Mouse (Mus musculus) lung, adult 2 months (tissue): ENCODE measurements around the gene Esrrg. TPM values are rescaled to one million over a fixed set of nuclear protein-coding genes. Genes with fewer than 3 reads are reported as not detected.

ENCODE experiments used
- DNase-seq: peaks from one replicate; pipeline ENCODE4 v3.0.0; 2022
- H3K4me1 ChIP-seq: fragments of 200-500 bp; 2 replicates; pipeline ENCODE4 v1.6.1; 2011; ENCODE audit warnings: low read length; ENCODE audit not compliant: control insufficient read depth, insufficient read depth
- H3K4me3 ChIP-seq: fragments of 200-500 bp; replicated peaks from 2 replicates; pipeline ENCODE3; 2011; ENCODE audit warnings: low read depth, mild to moderate bottlenecking, control low read depth, low read length; ENCODE audit errors: extremely low read depth
- CTCF ChIP-seq: fragments of 200-500 bp; IDR thresholded peaks from 2 replicates; pipeline ENCODE4 v1.5.1; 2011; ENCODE audit warnings: mild to moderate bottlenecking, low read length, control low read depth; ENCODE audit not compliant: insufficient read depth
- POLR2A ChIP-seq: fragments of 200-500 bp; IDR thresholded peaks from 2 replicates; pipeline ENCODE4 v1.6.1; 2011; ENCODE audit warnings: low read depth, mild to moderate bottlenecking, control low read depth, low read length, borderline replicate concordance; ENCODE audit errors: extremely low read depth
- WGBS: fragments of 180-500 bp; shearing (Covaris S2); methylation state at CpG from one replicate; pipeline ENCODE4 v1.1.7; 2018; 5-methylcytosine and 5-hydroxymethylcytosine counted together
- polyA plus RNA-seq: library from polyadenylated mRNA; depleted of rRNA; stranded (reverse); fragments of >200 nt; gene quantifications from 2 replicates; pipeline ENCODE4 v1.2.3, GENCODE M21; 2012

Gene Esrrg
- polyA plus RNA-seq, 1 experiment: 1.3 TPM

- H3K4me3 ChIP-seq: no peak overlapping the region
- WGBS: 42% methylated on average over 4 of the region's 4 CpGs
- H3K4me1 ChIP-seq: no peaks in the 10 kb centered on the region
- no peak for DNase-seq
- no peak for TF ChIP-seq CTCF
- no peak for TF ChIP-seq POLR2A
These were observed 296.1 kb downstream of the Esrrg start for GRCm38 (mm10) chr1:187904731-187905130.

- 71% methylated on average over 7 of the region's 7 CpGs for WGBS
- TF ChIP-seq POLR2A (no peak), CTCF (no peak)
- H3K4me3 ChIP-seq: no peak overlapping the region
- no peak for DNase-seq
- H3K4me1 ChIP-seq: no peaks in the 10 kb centered on the region
These were observed 298.8 kb downstream of the Esrrg start for GRCm38 (mm10) chr1:187907407-187907806.

- Histone ChIP-seq H3K4me3 (no peak overlapping the region), H3K4me1 (no peaks in the 10 kb centered on the region)
- WGBS: 26% methylated on average over 3 of the region's 3 CpGs
- no peak for DNase-seq
- TF ChIP-seq POLR2A (no peak), CTCF (no peak)
These were observed 299.3 kb downstream of the Esrrg start for GRCm38 (mm10) chr1:187907871-187908270.

GRCm38 (mm10) chr1:187910718-187911117 lies 302.1 kb downstream of the Esrrg start:
- no peak for DNase-seq
- WGBS: 62% methylated on average over 7 of the region's 7 CpGs
- Histone ChIP-seq H3K4me3 (no peak overlapping the region), H3K4me1 (no peaks in the 10 kb centered on the region)
- TF ChIP-seq CTCF (no peak), POLR2A (no peak)

GRCm38 (mm10) chr1:187911201-187911600 lies 302.6 kb downstream of the Esrrg start:
- 77% methylated on average over 6 of the region's 6 CpGs for WGBS
- Histone ChIP-seq H3K4me1 (no peaks in the 10 kb centered on the region), H3K4me3 (no peak overlapping the region)
- DNase-seq: no peak
- TF ChIP-seq CTCF: no peak
- TF ChIP-seq POLR2A: no peak

GRCm38 (mm10) chr1:187918303-187918702 lies 309.7 kb downstream of the Esrrg start:
- TF ChIP-seq CTCF (no peak), POLR2A (no peak)
- Histone ChIP-seq H3K4me1 (no peaks in the 10 kb centered on the region), H3K4me3 (no peak overlapping the region)
- WGBS: 85% methylated on average over 6 of the region's 6 CpGs
- DNase-seq: no peak

GRCm38 (mm10) chr1:187918939-187919338 lies 310.3 kb downstream of the Esrrg start:
- no peak for DNase-seq
- H3K4me1 ChIP-seq: no peaks in the 10 kb centered on the region
- TF ChIP-seq CTCF: no peak
- TF ChIP-seq POLR2A: no peak
- 90% methylated on average over 4 of the region's 4 CpGs for WGBS
- no peak overlapping the region for H3K4me3 ChIP-seq

- H3K4me3 ChIP-seq: no peak overlapping the region
- H3K4me1 ChIP-seq: no peaks in the 10 kb centered on the region
- no peak for DNase-seq
- TF ChIP-seq CTCF: no peak
- TF ChIP-seq POLR2A: no peak
- WGBS: 47% methylated on average over 5 of the region's 5 CpGs
These were observed 311.7 kb downstream of the Esrrg start for GRCm38 (mm10) chr1:187920156-187920777.

GRCm38 (mm10) chr1:187931146-187931545 lies 322.6 kb downstream of the Esrrg start:
- no peaks in the 10 kb centered on the region for H3K4me1 ChIP-seq
- TF ChIP-seq CTCF: no peak
- WGBS: 41% methylated on average over 3 of the region's 3 CpGs
- H3K4me3 ChIP-seq: no peak overlapping the region
- DNase-seq: no peak

GRCm38 (mm10) chr1:187938652-187939051 lies 330.1 kb downstream of the Esrrg start:
- no peak overlapping the region for H3K4me3 ChIP-seq
- peaks cover 4% of the 10 kb centered on the region for H3K4me1 ChIP-seq
- no peak for TF ChIP-seq POLR2A
- no peak for TF ChIP-seq CTCF
- 41% methylated on average over 7 of the region's 7 CpGs for WGBS
- no peak for DNase-seq
